Mouse (Mus musculus) intestine, embryonic 14.5 days (tissue): ENCODE data around the gene Ccdc157. TPM values are rescaled to one million over a fixed set of nuclear protein-coding genes. Genes with fewer than 3 reads are reported as not detected.
"Not testable (repeated sequence)": the region's sequence is repeated elsewhere in the genome, so short reads cannot be mapped to it uniquely, and the experiment has no call there.

ENCODE experiments used
- ATAC-seq: fragments of 200-750 bp; cut with Nextera tagmentation; replicated peaks from 2 replicates; pipeline ENCODE4 v1.8.0; 2017; ENCODE audit warnings: low read depth, moderate number of reproducible peaks, moderate TSS enrichment, moderate library complexity; ENCODE audit not compliant: low FRiP score, low TSS enrichment
- DNase-seq: peaks from one replicate; pipeline ENCODE4 v3.0.0-alpha.2; 2018; ENCODE audit warnings: low spot score
- H3K27ac ChIP-seq: fragments of 300-500 bp; sonication (generic); 2 replicates; pipeline ENCODE4 v1.5.1; 2014; ENCODE audit warnings: low read depth, mild to moderate bottlenecking, control low read depth
- H3K27me3 ChIP-seq: fragments of 300-500 bp; sonication (generic); replicated peaks from 2 replicates; pipeline ENCODE4 v1.6.1; 2014; ENCODE audit warnings: low read length, control low read depth; ENCODE audit not compliant: control insufficient read depth, insufficient read depth
- H3K36me3 ChIP-seq: fragments of 300-500 bp; sonication (generic); 2 replicates; pipeline ENCODE4 v1.6.1; 2014; ENCODE audit warnings: low read length, control low read depth; ENCODE audit not compliant: control insufficient read depth, insufficient read depth
- H3K4me1 ChIP-seq: fragments of 300-500 bp; sonication (generic); replicated peaks from 2 replicates; pipeline ENCODE4 v1.6.1; 2014; ENCODE audit warnings: low read length, control low read depth, mixed read lengths; ENCODE audit not compliant: control insufficient read depth, insufficient read depth
- H3K4me2 ChIP-seq: fragments of 300-500 bp; sonication (generic); 2 replicates; pipeline ENCODE4 v1.6.1; 2014; ENCODE audit warnings: low read length
- H3K4me3 ChIP-seq: fragments of 300-500 bp; sonication (generic); 2 replicates; pipeline ENCODE4 v1.5.1; 2014; ENCODE audit warnings: low read depth, low read length, control low read depth, mixed read lengths
- H3K9ac ChIP-seq: fragments of 300-500 bp; sonication (generic); 2 replicates; pipeline ENCODE4 v1.6.1; 2014; ENCODE audit warnings: mild to moderate bottlenecking, low read length
- H3K9me3 ChIP-seq: fragments of 300-500 bp; sonication (generic); 2 replicates; pipeline ENCODE4 v1.6.1; 2016; ENCODE audit warnings: low read length, control low read depth; ENCODE audit not compliant: control insufficient read depth
- WGBS: fragments of 180-500 bp; shearing (Covaris S2); extraction: QIAGEN DNeasy Blood & Tissue Kit; methylation state at CpG from one replicate; pipeline ENCODE4 v1.1.7; 2014; 5-methylcytosine and 5-hydroxymethylcytosine counted together
- polyA plus RNA-seq: library from polyadenylated mRNA; unstranded; fragments of >200 nt; fragmentation: Nextera tagmentation; extraction: Ambion mirVana; gene quantifications from 2 replicates; pipeline ENCODE4 v1.2.1, GENCODE M21; 2014

The Ccdc157 gene
- polyA plus RNA-seq, 1 experiment from 2014 or later = 3.0 TPM

GRCm38 (mm10) chr11:4112033-4112432 is 48.1 kb downstream of the Ccdc157 start:
- DNase-seq (no peak), ATAC-seq (no peak)
- no peak overlapping the region for H3K4me3 ChIP-seq
- H3K4me1 ChIP-seq = no peaks in the 10 kb centered on the region
- H3K9ac ChIP-seq = no peak overlapping the region
- 84% methylated on average over 4 of the region's 4 CpGs for WGBS
- H3K9me3 ChIP-seq = no peaks in the 10 kb centered on the region
- no peak overlapping the region for H3K4me2 ChIP-seq
- no peaks in the 10 kb centered on the region for H3K36me3 ChIP-seq
- H3K27ac ChIP-seq = no peak overlapping the region
- H3K27me3 ChIP-seq = 0 out of 2 replicates have a peak, but pooled peaks cover 4% of the 10 kb centered on the region

DNA sequence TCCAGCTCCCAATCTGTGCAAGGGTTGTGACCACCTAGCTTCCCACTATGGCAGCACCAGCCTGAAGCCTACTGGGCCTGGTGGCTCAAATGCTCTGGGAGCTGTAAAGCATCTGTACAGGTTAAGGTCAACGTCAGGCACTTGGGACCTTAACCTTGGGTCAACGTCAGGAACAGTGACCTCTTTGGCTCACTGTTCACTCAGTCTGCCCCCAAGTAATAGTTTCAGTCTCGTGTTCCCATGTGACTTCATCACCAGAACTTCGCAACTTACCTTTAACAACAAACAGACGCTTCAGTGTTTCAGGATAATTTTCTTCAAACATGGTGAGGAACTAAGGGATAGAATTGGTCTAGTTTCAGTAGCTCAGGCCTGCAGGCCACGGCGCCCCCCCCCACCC is 51.4 kb downstream of the Ccdc157 start:
- Histone ChIP-seq H3K4me3 (no peak overlapping the region), H3K9me3 (no peaks in the 10 kb centered on the region), H3K27me3 (no peaks in the 10 kb centered on the region), H3K36me3 (no peaks in the 10 kb centered on the region), H3K4me2 (no peak overlapping the region), H3K4me1 (no peaks in the 10 kb centered on the region), H3K9ac (no peak overlapping the region), H3K27ac (no peak overlapping the region)
- ATAC-seq (no peak), DNase-seq (no peak)
- WGBS = 79% methylated on average over 7 of the region's 7 CpGs

- ATAC-seq, H3K27ac ChIP-seq, H3K4me2 ChIP-seq, H3K9ac ChIP-seq, DNase-seq, H3K36me3 ChIP-seq, H3K4me1 ChIP-seq, H3K4me3 ChIP-seq, H3K9me3 ChIP-seq, H3K27me3 ChIP-seq: not testable (repeated sequence)
- 95% methylated on average over 6 of the region's 6 CpGs for WGBS
Measured at GRCm38 (mm10) chr11:4107901-4108300, 52.2 kb downstream of the Ccdc157 start.

- H3K27ac ChIP-seq = no peak overlapping the region
- DNase-seq (no peak), ATAC-seq (no peak)
- H3K9me3 ChIP-seq = no peaks in the 10 kb centered on the region
- no peaks in the 10 kb centered on the region for H3K36me3 ChIP-seq
- H3K27me3 ChIP-seq = no peaks in the 10 kb centered on the region
- no peak overlapping the region for H3K4me3 ChIP-seq
- H3K4me2 ChIP-seq = no peak overlapping the region
- H3K9ac ChIP-seq = no peak overlapping the region
- H3K4me1 ChIP-seq = no peaks in the 10 kb centered on the region
- WGBS = 42% methylated on average over 6 of the region's 6 CpGs
Measured at GRCm38 (mm10) chr11:4105444-4105843, 54.6 kb downstream of the Ccdc157 start.

DNA sequence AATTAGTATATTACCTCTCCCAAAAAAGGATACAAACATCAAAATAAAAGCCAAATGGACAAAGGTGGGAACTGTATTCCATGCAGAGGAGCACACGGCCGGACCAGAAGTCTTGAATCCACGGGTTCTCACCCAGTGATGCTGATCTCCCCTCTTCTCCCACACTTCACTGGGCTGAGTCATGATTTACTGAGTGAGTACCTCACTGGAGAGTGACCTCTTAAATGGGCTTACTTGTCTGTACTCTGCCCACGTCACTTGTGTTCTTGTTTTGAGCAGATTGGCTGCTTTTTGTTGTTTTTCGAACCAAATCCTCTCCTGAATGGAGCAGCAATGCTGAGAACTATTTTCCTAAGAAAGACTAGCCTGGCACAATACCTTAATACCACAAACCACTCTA is 55.1 kb downstream of the Ccdc157 start:
- no peak overlapping the region for H3K4me2 ChIP-seq
- no peak for ATAC-seq
- H3K27ac ChIP-seq = no peak overlapping the region
- no peaks in the 10 kb centered on the region for H3K4me1 ChIP-seq
- WGBS = 87% methylated on average over 5 of the region's 5 CpGs
- no peak overlapping the region for H3K4me3 ChIP-seq
- no peaks in the 10 kb centered on the region for H3K9me3 ChIP-seq
- no peak for DNase-seq
- no peaks in the 10 kb centered on the region for H3K36me3 ChIP-seq
- H3K27me3 ChIP-seq = no peaks in the 10 kb centered on the region
- H3K9ac ChIP-seq = no peak overlapping the region

- no peak overlapping the region for H3K4me2 ChIP-seq
- no peaks in the 10 kb centered on the region for H3K4me1 ChIP-seq
- H3K4me3 ChIP-seq = no peak overlapping the region
- ATAC-seq (no peak), DNase-seq (no peak)
- 78% methylated on average over 14 of the region's 14 CpGs for WGBS
- no peak overlapping the region for H3K9ac ChIP-seq
- H3K27me3 ChIP-seq = no peaks in the 10 kb centered on the region
- H3K9me3 ChIP-seq = no peaks in the 10 kb centered on the region
- H3K36me3 ChIP-seq = no peaks in the 10 kb centered on the region
- no peak overlapping the region for H3K27ac ChIP-seq
Measured at GRCm38 (mm10) chr11:4103522-4103921, 56.6 kb downstream of the Ccdc157 start.

- ATAC-seq = no peak
Measured at GRCm38 (mm10) chr11:4101851-4102250, 58.2 kb downstream of the Ccdc157 start.

DNA sequence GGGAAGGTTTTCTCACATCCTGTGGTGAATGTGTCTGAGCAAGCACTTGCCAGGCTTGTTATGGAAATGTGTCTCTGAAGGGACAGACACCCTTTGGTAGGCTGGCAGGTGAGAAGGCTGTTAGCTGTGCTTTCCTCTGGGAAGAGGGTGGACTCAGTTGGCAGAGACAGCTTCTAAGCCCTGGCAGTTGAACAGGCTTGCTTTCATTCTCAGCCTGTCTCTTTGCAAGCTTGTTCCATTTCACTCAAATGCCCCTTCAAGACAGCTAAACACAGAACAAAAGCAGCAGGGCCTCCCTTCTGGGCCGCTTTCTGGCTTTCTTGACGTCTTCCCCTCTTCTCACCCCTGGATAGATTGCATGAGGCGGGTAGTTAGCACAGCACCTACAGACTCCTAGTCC is 60.6 kb downstream of the Ccdc157 start:
- peaks cover 14% of the 10 kb centered on the region for H3K4me1 ChIP-seq
- H3K9ac ChIP-seq = no peak overlapping the region
- H3K27ac ChIP-seq = no peak overlapping the region
- no peaks in the 10 kb centered on the region for H3K9me3 ChIP-seq
- no peaks in the 10 kb centered on the region for H3K36me3 ChIP-seq
- no peak overlapping the region for H3K4me2 ChIP-seq
- DNase-seq = no peak
- ATAC-seq = no peak
- 60% methylated on average over 3 of the region's 3 CpGs for WGBS
- no peaks in the 10 kb centered on the region for H3K27me3 ChIP-seq
- no peak overlapping the region for H3K4me3 ChIP-seq

More at GRCm38 (mm10) chr11:4101851-4102250, 58.2 kb downstream of the Ccdc157 start:
- Histone ChIP-seq H3K4me2 (no peak overlapping the region), H3K9me3 (no peaks in the 10 kb centered on the region), H3K36me3 (no peaks in the 10 kb centered on the region), H3K27ac (no peak overlapping the region), H3K4me3 (no peak overlapping the region), H3K9ac (no peak overlapping the region), H3K27me3 (no peaks in the 10 kb centered on the region), H3K4me1 (peaks cover 4% of the 10 kb centered on the region; the same call in 1 of the 2 replicates)
- 77% methylated on average over 5 of the region's 5 CpGs for WGBS
- no peak for DNase-seq

DNA sequence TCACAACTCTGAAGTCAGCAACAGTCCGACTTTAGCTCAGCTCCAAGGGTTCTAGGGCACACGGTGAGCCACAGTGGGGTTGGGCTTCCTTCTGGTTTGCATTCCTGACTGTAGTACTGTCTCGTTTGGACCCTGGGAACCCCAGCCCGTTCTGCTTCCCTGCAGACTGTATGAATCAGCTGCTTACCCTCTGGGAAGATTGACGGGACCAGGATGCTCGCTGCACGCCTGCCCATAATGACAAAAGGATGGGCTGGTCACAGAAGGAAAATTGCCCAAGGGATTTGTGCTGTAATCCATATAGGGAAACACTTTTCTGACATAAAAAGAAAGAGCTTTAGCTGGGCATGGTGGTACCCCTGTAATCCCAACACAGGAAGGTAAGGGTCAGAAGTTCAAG is 61.3 kb downstream of the Ccdc157 start:
- no peak for DNase-seq
- no peak overlapping the region for H3K9ac ChIP-seq
- WGBS = 74% methylated on average over 7 of the region's 7 CpGs
- no peak overlapping the region for H3K4me2 ChIP-seq
- no peaks in the 10 kb centered on the region for H3K36me3 ChIP-seq
- H3K4me1 ChIP-seq = peaks cover 15% of the 10 kb centered on the region
- no peaks in the 10 kb centered on the region for H3K27me3 ChIP-seq
- no peaks in the 10 kb centered on the region for H3K9me3 ChIP-seq
- H3K27ac ChIP-seq = no peak overlapping the region
- no peak overlapping the region for H3K4me3 ChIP-seq
- ATAC-seq = no peak
